Mouse (Mus musculus): ENCODE measurements around the gene Mllt11. TPM values are rescaled to one million over a fixed set of nuclear protein-coding genes. Genes with fewer than 3 reads are reported as not detected.

Gene Mllt11
- 19.6 TPM for polyA plus RNA-seq (2012; fragmentation: generic; extraction: Trizol)
- long read RNA-seq, experiment 1, transcript Mllt11-201 (2 exons, 1,923 nt), result major isoform, 19 of 21 reads
- long read RNA-seq, experiment 1, partial matches to known transcripts, result 0 of 21 reads
- long read RNA-seq, experiment 1, other reads (novel, unspliced or antisense), result 2 of 21 reads
- long read RNA-seq, experiment 2, transcript Mllt11-201 (2 exons, 1,923 nt), result major isoform, 41 of 42 reads
- long read RNA-seq, experiment 2, partial matches to known transcripts, result 0 of 42 reads
- long read RNA-seq, experiment 2, other reads (novel, unspliced or antisense), result 1 of 42 reads

GRCm38 (mm10) chr3:95231298-95232221 is at the start of gene Mllt11:
TSS of gene Mllt11 (minus strand) at chr3:95232171.
- H3K79me2 ChIP-seq (ENCODE audit: control insufficient read depth, insufficient read depth), result peaks cover 87% of the 10 kb centered on the region
- peak within 1 kb of the TSS; percentile 61 for H3ac ChIP-seq (ENCODE audit: control insufficient read depth, insufficient read length, low read depth)
- peak within 1 kb of the TSS; percentile 7 for H3K4me3 ChIP-seq (ENCODE audit: insufficient read depth, poor library complexity, severe bottlenecking)
- H3K36me3 ChIP-seq (ENCODE audit: control insufficient read depth, insufficient read depth), result peaks cover 47% of the 10 kb centered on the region
- H3K27me3 ChIP-seq (ENCODE audit: control insufficient read depth, insufficient read depth, insufficient read length), result no peaks in the 10 kb centered on the region
- peaks cover 53% of the 10 kb centered on the region for H3K79me3 ChIP-seq (ENCODE audit: low read depth)
- TF ChIP-seq USF1 (IDR thresholded peaks at IDR 0.05; ENCODE audit: low read depth) (no peak), MYOD1 (IDR thresholded peaks at IDR 0.05; ENCODE audit: control insufficient read depth, insufficient read length, low read depth) (no peak), FOSL1 (IDR thresholded peaks at IDR 0.05; ENCODE audit: insufficient read depth, low read length, poor library complexity, severe bottlenecking) (no peak), CEBPB (IDR thresholded peaks at IDR 0.05; ENCODE audit: low read depth) (no peak), MAX (IDR thresholded peaks at IDR 0.05) (no peak)

- H3K27me3 ChIP-seq (ENCODE audit: control insufficient read depth, insufficient read depth, insufficient read length), result no peaks in the 10 kb centered on the region
These were observed 49.5 kb upstream of the Mllt11 start, which contains the start of the genes Mindy1 and Prune1 for GRCm38 (mm10) chr3:95281216-95282126. TSS of gene Mindy1 (plus strand) at chr3:95281345. TSS of gene Prune1 (minus strand) at chr3:95282076.

DNA sequence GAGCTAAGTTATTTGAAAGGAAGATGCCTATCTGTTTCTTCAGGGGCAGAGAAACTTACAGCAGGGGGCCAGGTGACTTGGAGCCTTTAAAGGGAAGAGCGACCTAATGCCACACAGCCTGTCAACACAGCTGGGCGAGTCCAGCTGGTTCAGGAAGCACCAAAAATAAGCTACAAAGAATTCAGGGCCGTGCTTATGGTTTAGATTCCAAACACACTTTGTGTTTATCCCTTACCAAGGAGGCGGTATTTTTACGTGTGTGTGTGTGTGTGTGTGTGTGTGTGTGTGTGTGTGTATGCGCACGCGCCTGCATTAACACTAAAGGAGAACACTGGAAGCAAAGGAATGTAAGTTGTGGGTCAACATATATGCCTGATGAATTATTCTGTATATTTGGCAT is 48.8 kb upstream of the Mllt11 start:
- TF ChIP-seq FOSL1 (IDR thresholded peaks at IDR 0.05; ENCODE audit: insufficient read depth, low read length, poor library complexity, severe bottlenecking) (no peak), MAX (IDR thresholded peaks at IDR 0.05) (no peak), MYOD1 (IDR thresholded peaks at IDR 0.05; ENCODE audit: control insufficient read depth, insufficient read length, low read depth) (no peak), CTCF (IDR thresholded peaks at IDR 0.05; ENCODE audit: control insufficient read depth, insufficient read depth, insufficient read length) (no peak)
- Histone ChIP-seq H3K27me3 (ENCODE audit: control insufficient read depth, insufficient read depth, insufficient read length) (no peaks in the 10 kb centered on the region), H3K4me3 (ENCODE audit: insufficient read depth, poor library complexity, severe bottlenecking) (peak overlapping the region; percentile 89), H3K36me3 (ENCODE audit: control insufficient read depth, insufficient read depth) (no peaks in the 10 kb centered on the region), H3K79me3 (ENCODE audit: low read depth) (peaks cover 6% of the 10 kb centered on the region), H3K79me2 (ENCODE audit: control insufficient read depth, insufficient read depth) (peaks cover 56% of the 10 kb centered on the region), H3ac (ENCODE audit: control insufficient read depth, insufficient read length, low read depth) (no peak overlapping the region)

More at GRCm38 (mm10) chr3:95281216-95282126, 49.5 kb upstream of the Mllt11 start, which contains the start of the genes Mindy1 and Prune1:
- H3K4me3 ChIP-seq (ENCODE audit: insufficient read depth, poor library complexity, severe bottlenecking), result peak within 1 kb of the TSS; percentile 89
- H3K79me3 ChIP-seq (ENCODE audit: low read depth), result peaks cover 6% of the 10 kb centered on the region
- TF ChIP-seq CEBPB (IDR thresholded peaks at IDR 0.05; ENCODE audit: low read depth) (no peak), MAX (IDR thresholded peaks at IDR 0.05) (peak; percentile 48), FOSL1 (IDR thresholded peaks at IDR 0.05; ENCODE audit: insufficient read depth, low read length, poor library complexity, severe bottlenecking) (no peak)
- H3K36me3 ChIP-seq (ENCODE audit: control insufficient read depth, insufficient read depth), result no peaks in the 10 kb centered on the region
- H3ac ChIP-seq (ENCODE audit: control insufficient read depth, insufficient read length, low read depth), result peak within 1 kb of the TSS; percentile 95
- H3K79me2 ChIP-seq (ENCODE audit: control insufficient read depth, insufficient read depth), result peaks cover 54% of the 10 kb centered on the region

DNA sequence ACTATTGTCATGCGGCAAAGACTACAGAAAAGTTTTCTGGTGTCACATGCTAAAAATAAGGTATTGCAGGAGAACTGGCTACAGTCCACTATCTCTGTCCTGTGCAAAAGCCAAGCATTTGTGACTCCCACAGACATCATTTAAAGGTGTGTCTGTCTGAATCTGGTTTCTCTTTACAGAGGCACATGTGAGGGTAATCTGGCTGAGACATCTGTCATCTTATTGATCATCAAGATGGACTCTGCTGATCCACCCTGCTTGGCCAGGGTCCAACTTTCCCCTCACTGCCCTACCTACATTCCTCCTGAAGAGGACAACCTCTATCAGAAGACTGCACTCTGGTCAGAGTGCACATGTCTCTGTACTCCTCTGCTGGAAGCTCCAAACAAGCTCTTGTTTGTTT is 45.2 kb upstream of the Mllt11 start:
- Histone ChIP-seq H3K36me3 (ENCODE audit: control insufficient read depth, insufficient read depth) (no peaks in the 10 kb centered on the region), H3K4me3 (ENCODE audit: insufficient read depth, poor library complexity, severe bottlenecking) (no peak overlapping the region), H3K79me2 (ENCODE audit: control insufficient read depth, insufficient read depth) (peaks cover 50% of the 10 kb centered on the region), H3K79me3 (ENCODE audit: low read depth) (peaks cover 3% of the 10 kb centered on the region), H3ac (ENCODE audit: control insufficient read depth, insufficient read length, low read depth) (no peak overlapping the region), H3K27me3 (ENCODE audit: control insufficient read depth, insufficient read depth, insufficient read length) (no peaks in the 10 kb centered on the region)
- TF ChIP-seq MYOG (IDR thresholded peaks at IDR 0.05; ENCODE audit: control insufficient read depth, extremely low read depth, insufficient read length), result no peak
- no peak for TF ChIP-seq MYOD1 (IDR thresholded peaks at IDR 0.05; ENCODE audit: control insufficient read depth, insufficient read length, low read depth)
- no peak for TF ChIP-seq MAX (IDR thresholded peaks at IDR 0.05)
- no peak for TF ChIP-seq USF1 (IDR thresholded peaks at IDR 0.05; ENCODE audit: low read depth)
- no peak for TF ChIP-seq CTCF (IDR thresholded peaks at IDR 0.05; ENCODE audit: control insufficient read depth, insufficient read depth, insufficient read length)

GRCm38 (mm10) chr3:95276428-95276934 is 44.5 kb upstream of the Mllt11 start:
- H3K4me3 ChIP-seq (ENCODE audit: insufficient read depth, poor library complexity, severe bottlenecking), result no peak overlapping the region
- H3K27me3 ChIP-seq (ENCODE audit: control insufficient read depth, insufficient read depth, insufficient read length), result no peaks in the 10 kb centered on the region
- TF ChIP-seq FOSL1 (IDR thresholded peaks at IDR 0.05; ENCODE audit: insufficient read depth, low read length, poor library complexity, severe bottlenecking) (no peak), MYOG (IDR thresholded peaks at IDR 0.05; ENCODE audit: control insufficient read depth, extremely low read depth, insufficient read length) (no peak), CTCF (IDR thresholded peaks at IDR 0.05; ENCODE audit: control insufficient read depth, insufficient read depth, insufficient read length) (no peak), MAX (IDR thresholded peaks at IDR 0.05) (no peak), MYOD1 (IDR thresholded peaks at IDR 0.05; ENCODE audit: control insufficient read depth, insufficient read length, low read depth) (no peak), USF1 (IDR thresholded peaks at IDR 0.05; ENCODE audit: low read depth) (no peak)
- peaks cover 53% of the 10 kb centered on the region for H3K79me2 ChIP-seq (ENCODE audit: control insufficient read depth, insufficient read depth)
- H3K79me3 ChIP-seq (ENCODE audit: low read depth), result peaks cover 3% of the 10 kb centered on the region
- no peaks in the 10 kb centered on the region for H3K36me3 ChIP-seq (ENCODE audit: control insufficient read depth, insufficient read depth)
- H3ac ChIP-seq (ENCODE audit: control insufficient read depth, insufficient read length, low read depth), result no peak overlapping the region

Data from C2C12 (cell line).